Mouse (Mus musculus) Patski (cell line): Measurements from ENCODE around the gene Nol9. TPM values are rescaled to one million over a fixed set of nuclear protein-coding genes. Genes with fewer than 3 reads are reported as not detected.

ENCODE experiments used
- ATAC-seq: fragments of 100-300 bp; one replicate; pipeline ENCODE4 v1.8.0; 2021
- CTCF ChIA-PET: fragments of 350-600 bp; sonication (Branson Sonifier 250); formaldehyde crosslinking; loops from one replicate; lab custom pipeline; 2022; ENCODE audit warnings: inconsistent platforms; lab: Charles Lee
- POLR2A ChIA-PET: fragments of 350-600 bp; sonication (Branson Sonifier 250); formaldehyde crosslinking; loops from one replicate; lab custom pipeline; 2022; ENCODE audit warnings: antibody characterized with exemption, inconsistent platforms; lab: Charles Lee
- DNase-seq: peaks from one replicate; pipeline ENCODE4 v3.0.0-alpha.2; 2011; ENCODE audit warnings: low read depth, low spot score
- H3K27me3 ChIP-seq: fragments of 371-371 bp; one replicate; pipeline ENCODE4 v1.5.1; 2021
- CTCF ChIP-seq: fragments of 100-300 bp; IDR thresholded peaks from one replicate; pipeline ENCODE4 v1.5.1; 2021
- in situ Hi-C: fragments of 300-500 bp; cut with MboI; formaldehyde crosslinking; loops from 3 replicates; pipeline ENCODE4 v1.11.1; 2018; ENCODE audit warnings: low pct_unique_long_range_greater_than_20kb, mixed read lengths
- polyA plus RNA-seq: library from polyadenylated mRNA; unstranded; gene quantifications from one replicate; pipeline ENCODE4 v1.2.3, GENCODE M21; 2021

Nol9 gene
- polyA plus RNA-seq, 1 experiment from 2014 or later: 19.4 TPM

DNA sequence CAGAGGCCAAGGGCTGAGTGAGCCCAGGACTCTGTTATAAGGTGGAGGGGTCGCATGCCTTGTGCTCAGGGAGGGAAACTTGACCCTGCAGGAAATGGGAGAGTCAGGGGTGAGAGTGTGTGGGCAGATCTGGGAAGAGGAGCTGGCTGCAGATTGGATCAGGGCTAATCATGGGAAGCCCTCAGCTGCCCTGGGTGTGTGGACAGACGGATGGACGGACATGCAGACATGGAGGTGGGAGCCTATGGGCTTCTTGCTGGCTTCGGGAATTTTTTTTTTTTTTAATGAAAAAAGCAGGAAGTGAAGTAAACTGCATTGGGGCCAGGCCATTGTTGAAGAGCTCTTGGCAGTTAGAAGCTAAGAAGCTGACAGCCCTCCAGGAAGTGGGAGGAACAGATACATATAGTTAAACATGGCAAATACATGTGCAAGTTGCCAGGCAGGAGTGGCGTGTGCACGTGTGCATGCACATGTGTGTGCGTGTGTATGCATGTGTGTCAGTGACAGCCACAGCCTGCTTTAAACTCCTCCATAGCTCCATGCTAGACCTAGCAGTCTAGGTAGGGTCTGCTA, 62.0 kb downstream of the Nol9 start:
- no peak for TF ChIP-seq CTCF
- no peaks in the 10 kb centered on the region for H3K27me3 ChIP-seq
- in situ Hi-C loops: no loop called here
- ChIA-PET CTCF (interaction anchor here (1.3 to 1.6 kb wide), 2 partner anchors 64 to 81 kb away, joined by 3 to 7 read pairs; no protein-coding TSS in a partner anchor), POLR2A (no interaction called here)
- DNase-seq (no peak), ATAC-seq (no peak)

DNA sequence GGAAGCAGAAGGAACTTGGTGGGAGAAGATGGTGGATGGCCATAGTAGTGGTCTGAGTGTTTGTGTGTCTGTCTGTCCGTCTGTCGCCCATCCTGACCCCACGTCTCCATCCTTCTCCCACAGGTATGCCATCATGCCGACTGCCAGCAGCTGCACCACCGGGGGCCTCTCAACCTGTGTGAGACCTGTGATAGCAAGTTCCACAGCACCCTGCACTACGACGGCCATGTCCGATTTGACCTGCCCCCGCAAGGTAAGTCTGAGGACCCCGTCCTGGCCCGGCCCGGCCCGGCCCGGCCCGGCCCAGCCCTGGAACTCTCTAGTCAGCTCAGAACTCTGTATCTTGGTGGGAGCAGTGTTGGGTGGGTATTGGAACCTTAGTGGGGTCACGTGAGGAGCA, 62.8 kb downstream of the Nol9 start:
- H3K27me3 ChIP-seq: no peaks in the 10 kb centered on the region
- TF ChIP-seq CTCF: no peak
- no peak for ATAC-seq
- DNase-seq: no peak
- in situ Hi-C loops: no loop called here
- ChIA-PET POLR2A (no interaction called here), CTCF (interaction anchor here (1.3 to 1.6 kb wide), 2 partner anchors 65 to 82 kb away, joined by 3 to 7 read pairs; no protein-coding TSS in a partner anchor)

DNA sequence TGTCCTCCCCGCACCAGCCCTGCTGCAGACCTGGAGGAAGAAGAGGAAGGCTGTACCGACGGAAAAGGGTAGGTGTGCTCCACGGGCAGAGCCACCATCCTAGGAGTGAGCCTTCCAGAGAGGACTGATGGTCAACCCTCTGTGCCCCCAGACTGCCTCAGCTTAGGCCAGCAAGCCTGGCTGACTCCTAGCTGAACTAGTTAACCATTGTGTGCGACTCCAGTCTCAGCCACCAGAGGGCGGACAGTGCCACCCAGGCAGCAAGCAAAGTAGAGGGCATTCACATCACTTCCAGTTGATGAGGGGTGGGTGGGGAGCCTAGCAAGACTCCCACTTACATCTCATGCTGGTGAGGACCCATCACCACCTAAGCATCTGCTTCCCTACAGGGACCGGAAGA, 63.9 kb downstream of the Nol9 start:
- CTCF ChIA-PET: interaction anchor here (0.6 to 1.3 kb wide), 6 partner anchors 9 to 90 kb away, joined by 3 to 4 read pairs (median 3); partner anchors contain the start of gene Zbtb48
- H3K27me3 ChIP-seq: no peaks in the 10 kb centered on the region
- POLR2A ChIA-PET: interaction anchor here (0.6 kb wide), 1 partner anchor 9 kb away, joined by 3 read pairs; no protein-coding TSS in a partner anchor
- no peak for TF ChIP-seq CTCF
- in situ Hi-C loops: no loop called here
- no peak for DNase-seq
- peak; percentile 39 for ATAC-seq

DNA sequence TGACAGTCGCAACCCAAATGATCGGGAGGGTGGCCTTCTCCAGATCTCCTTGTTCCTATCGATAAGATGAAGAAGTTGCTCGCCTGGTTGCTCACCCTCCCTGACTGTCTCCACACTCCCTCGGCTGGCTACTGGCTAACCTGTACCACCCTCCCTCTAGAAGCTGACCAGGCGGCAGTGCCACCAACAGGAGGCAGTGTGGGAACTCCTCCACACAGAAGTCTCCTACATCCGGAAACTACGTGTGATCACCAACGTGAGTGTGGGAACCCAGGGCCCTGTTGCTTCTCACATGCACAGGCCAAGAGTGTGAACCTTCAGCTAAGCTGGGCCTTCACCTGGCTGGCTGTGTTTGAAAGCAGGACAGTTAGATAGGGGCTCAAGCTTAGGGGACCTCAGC, 67.6 kb downstream of the Nol9 start:
- ATAC-seq: no peak
- H3K27me3 ChIP-seq: no peaks in the 10 kb centered on the region
- POLR2A ChIA-PET: no interaction called here

DNA sequence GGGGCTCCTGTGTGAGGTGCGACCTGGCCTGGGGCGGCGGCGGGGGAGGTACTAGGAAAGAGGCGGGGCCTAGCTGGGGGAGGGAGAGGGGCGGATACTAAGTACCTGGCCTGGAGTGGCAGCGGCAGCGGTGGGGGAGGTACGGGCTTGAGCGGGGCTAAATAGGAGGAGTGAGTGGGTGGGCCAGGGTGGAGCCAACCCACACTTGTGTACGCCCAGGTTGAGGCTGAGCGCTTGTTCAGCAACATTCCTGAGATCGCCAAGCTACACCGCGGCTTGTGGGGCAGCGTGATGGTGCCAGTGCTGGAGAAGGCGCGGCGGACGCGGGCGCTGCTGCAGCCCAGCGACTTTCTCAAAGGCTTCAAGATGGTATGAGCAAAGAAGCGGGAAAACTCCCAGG, 68.4 kb downstream of the Nol9 start:
- no peak for ATAC-seq
- TF ChIP-seq CTCF: no peak
- ChIA-PET CTCF (no interaction called here), POLR2A (no interaction called here)
- H3K27me3 ChIP-seq: no peaks in the 10 kb centered on the region
- in situ Hi-C loops: no loop called here
- no peak for DNase-seq

More for the DNA sequence above, 67.6 kb downstream of the Nol9 start:
- no peak for DNase-seq
- CTCF ChIA-PET: no interaction called here
- no peak for TF ChIP-seq CTCF
- in situ Hi-C loops: no loop called here

DNA sequence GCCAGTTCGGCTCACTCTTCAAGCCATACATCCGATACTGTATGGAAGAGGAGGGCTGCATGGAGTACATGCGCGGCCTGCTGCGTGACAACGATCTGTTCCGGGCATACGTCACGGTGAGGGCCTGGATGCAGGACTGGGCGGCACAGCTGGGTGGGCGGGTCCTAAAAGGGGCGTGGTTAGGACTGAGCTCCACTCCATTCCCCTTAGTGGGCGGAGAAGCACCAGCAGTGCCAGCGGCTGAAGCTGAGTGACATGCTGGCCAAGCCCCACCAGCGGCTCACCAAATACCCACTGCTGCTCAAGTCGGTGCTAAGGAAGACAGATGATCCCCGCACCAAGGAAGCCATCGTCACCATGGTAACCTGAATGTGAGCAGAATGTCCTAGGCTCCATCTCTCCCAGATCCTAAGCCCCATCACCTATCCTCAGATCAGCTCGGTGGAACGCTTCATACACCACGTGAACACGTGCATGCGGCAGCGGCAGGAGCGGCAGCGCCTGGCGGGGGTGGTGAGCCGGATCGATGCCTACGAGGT, 68.9 kb downstream of the Nol9 start:
- POLR2A ChIA-PET: interaction anchor here (0.7 kb wide), 1 partner anchor 845 kb away, joined by 3 read pairs; no protein-coding TSS in a partner anchor
- DNase-seq (no peak), ATAC-seq (no peak)
- in situ Hi-C loops: no loop called here
- no peaks in the 10 kb centered on the region for H3K27me3 ChIP-seq
- CTCF ChIA-PET: no interaction called here
- TF ChIP-seq CTCF: no peak

DNA sequence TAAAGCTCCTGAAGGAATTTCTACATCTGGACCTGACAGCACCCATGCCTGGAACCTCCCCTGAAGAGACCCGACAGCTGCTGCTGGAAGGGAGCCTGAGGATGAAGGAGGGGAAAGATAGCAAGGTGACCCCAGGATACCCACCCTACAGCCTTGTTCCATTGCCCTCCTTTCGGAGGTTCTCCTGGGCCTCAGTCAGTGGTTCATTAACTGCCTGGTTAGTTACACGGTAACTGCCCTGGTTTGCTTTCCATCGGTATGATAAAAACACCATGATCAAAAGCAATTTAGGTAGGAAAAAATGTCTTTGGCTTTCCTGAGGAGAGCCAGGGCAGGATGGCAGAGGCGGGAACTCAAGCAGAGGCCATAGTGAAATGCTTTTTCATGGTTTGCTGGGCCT, 69.6 kb downstream of the Nol9 start:
- POLR2A ChIA-PET: interaction anchor here (0.7 kb wide), 1 partner anchor 845 kb away, joined by 3 read pairs; no protein-coding TSS in a partner anchor
- DNase-seq: no peak
- TF ChIP-seq CTCF: no peak
- in situ Hi-C loops: no loop called here
- no peaks in the 10 kb centered on the region for H3K27me3 ChIP-seq
- CTCF ChIA-PET: no interaction called here
- no peak for ATAC-seq

DNA sequence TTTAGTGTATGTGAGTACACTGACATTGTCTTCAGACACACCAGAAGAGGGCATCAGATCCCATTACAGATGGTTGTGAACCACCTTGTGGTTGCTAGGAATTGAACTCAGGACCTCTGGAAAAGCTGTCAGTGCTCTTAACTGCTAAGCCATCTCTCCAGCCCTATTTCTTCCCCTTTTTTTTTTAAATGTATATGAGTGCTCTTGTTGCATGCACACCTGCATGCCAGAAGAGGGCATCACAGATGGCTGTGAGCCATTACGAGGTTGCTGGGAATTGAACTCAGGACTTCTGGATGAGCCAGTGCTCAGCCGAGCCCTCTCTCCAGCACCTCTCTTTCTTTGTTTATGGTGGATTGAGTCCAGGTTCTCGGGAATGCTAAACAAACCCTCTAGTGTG, 70.4 kb downstream of the Nol9 start:
- in situ Hi-C loops: no loop called here
- DNase-seq: no peak
- POLR2A ChIA-PET: interaction anchor here (0.7 kb wide), 1 partner anchor 890 kb away, joined by 4 read pairs; no protein-coding TSS in a partner anchor
- ATAC-seq: no peak
- no peak for TF ChIP-seq CTCF
- CTCF ChIA-PET: no interaction called here
- no peaks in the 10 kb centered on the region for H3K27me3 ChIP-seq

DNA sequence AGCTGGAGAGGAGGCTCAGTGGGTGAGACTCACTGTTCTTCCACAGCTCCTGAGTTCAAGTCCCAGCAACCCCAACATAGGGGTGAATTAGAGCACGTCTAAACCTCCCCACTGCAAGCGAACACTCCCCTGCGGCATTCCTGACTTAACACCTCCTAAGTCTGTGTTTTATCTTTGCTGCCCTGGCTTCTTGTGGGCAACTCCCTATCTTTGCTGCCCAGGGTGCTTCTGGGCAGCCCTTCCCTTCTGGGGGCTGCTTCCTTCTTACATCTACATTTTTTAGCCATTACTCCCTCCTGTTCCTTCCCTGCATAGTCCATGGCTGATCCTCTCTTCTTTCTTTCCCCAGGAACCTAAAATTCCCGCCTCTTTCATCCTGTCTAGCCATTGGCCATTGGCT, 71.6 kb downstream of the Nol9 start:
- DNase-seq (no peak), ATAC-seq (no peak)
- POLR2A ChIA-PET: no interaction called here
- CTCF ChIA-PET: interaction anchor here (1.2 kb wide), 1 partner anchor 48 kb away, joined by 3 read pairs; no protein-coding TSS in a partner anchor
- H3K27me3 ChIP-seq: no peaks in the 10 kb centered on the region
- in situ Hi-C loops: no loop called here
- TF ChIP-seq CTCF: no peak

Other genes with a start within 250 kb of the Nol9 start
- 28.0 TPM for gene Camta1, start 177.4 kb upstream of the Nol9 start, polyA plus RNA-seq
- 42.7 TPM for gene Dnajc11, start 105.6 kb upstream of the Nol9 start, polyA plus RNA-seq
- gene Thap3, start 50.3 kb upstream of the Nol9 start, polyA plus RNA-seq: 20.8 TPM
- gene Phf13, start 43.1 kb upstream of the Nol9 start, polyA plus RNA-seq: 18.6 TPM
- gene Klhl21, start 30.5 kb upstream of the Nol9 start, polyA plus RNA-seq: 16.6 TPM
- gene Zbtb48, start 11.7 kb upstream of the Nol9 start, polyA plus RNA-seq: 13.7 TPM
- gene Tas1r1, start 753 bp upstream of the Nol9 start, polyA plus RNA-seq: 0.56 TPM
- gene Plekhg5, start 33.2 kb downstream of the Nol9 start, polyA plus RNA-seq: 13.0 TPM
- 1.5 TPM for gene Tnfrsf25, start 76.6 kb downstream of the Nol9 start, polyA plus RNA-seq
- gene Espn, start 113.0 kb downstream of the Nol9 start, polyA plus RNA-seq: 1.3 TPM
- gene Hes2, start 119.5 kb downstream of the Nol9 start, polyA plus RNA-seq: not detected
- 102 TPM for gene Acot7, start 138.8 kb downstream of the Nol9 start, polyA plus RNA-seq
- 21.1 TPM for gene Gpr153, start 234.9 kb downstream of the Nol9 start, polyA plus RNA-seq